Mouse (Mus musculus) MEL (cell line): ENCODE results near the gene Gmpr2. TPM values are rescaled to one million over a fixed set of nuclear protein-coding genes. Genes with fewer than 3 reads are reported as not detected.

Source experiments
- DNase-seq: peaks from one replicate; pipeline ENCODE4 v3.0.0; 2011; ENCODE audit warnings: low read depth, low spot score
- H3K27ac ChIP-seq: 2 replicates; pipeline ENCODE4 v1.5.1; 2012; ENCODE audit warnings: low read depth, mild to moderate bottlenecking, control low read depth, low read length, moderate library complexity; ENCODE audit not compliant: control insufficient read depth
- H3K27me3 ChIP-seq, 2 experiments: fragments of 150-350 bp in 1 of 2; sonication (generic) in 1 of 2; 2 replicates each; pipeline ENCODE4 v1.6.1; 2012; ENCODE audit warnings: low read length in 2 of 2, mild to moderate bottlenecking in 2 of 2, improper control_type of control experiment in 1 of 2, moderate library complexity in 1 of 2; ENCODE audit not compliant: insufficient read depth in 2 of 2, control insufficient read depth in 1 of 2
- H3K36me3 ChIP-seq, 2 experiments: 2 replicates each; pipeline ENCODE4 v1.6.1; 2012 to 2014; ENCODE audit warnings: low read length in 2 of 2, improper control_type of control experiment in 1 of 2, inconsistent platforms in 1 of 2, mild to moderate bottlenecking in 1 of 2; ENCODE audit not compliant: insufficient read depth in 2 of 2, control insufficient read depth in 1 of 2
- H3K4me1 ChIP-seq, 2 experiments: fragments of 150-350 bp in 1 of 2; sonication (generic) in 1 of 2; 2 replicates each; pipeline ENCODE4 v1.6.1; 2012; ENCODE audit warnings: low read length in 2 of 2, improper control_type of control experiment in 1 of 2, mild to moderate bottlenecking in 1 of 2; ENCODE audit not compliant: insufficient read depth in 2 of 2, control insufficient read depth in 1 of 2
- H3K4me3 ChIP-seq, 2 experiments: fragments of 150-350 bp in 1 of 2; sonication (generic) in 1 of 2; 2 replicates each; pipeline ENCODE4 v1.5.1; 2012; ENCODE audit warnings: low read depth in 2 of 2, low read length in 2 of 2, mild to moderate bottlenecking in 2 of 2, moderate library complexity in 2 of 2, control low read depth in 1 of 2, improper control_type of control experiment in 1 of 2; ENCODE audit not compliant: control insufficient read depth in 1 of 2, insufficient read depth in 1 of 2
- H3K79me2 ChIP-seq: 2 replicates; pipeline ENCODE4 v1.6.1; 2012; ENCODE audit warnings: mild to moderate bottlenecking, low read length, moderate library complexity; ENCODE audit not compliant: control insufficient read depth, poor library complexity, insufficient read depth
- H3K9ac ChIP-seq: 2 replicates; pipeline ENCODE4 v1.6.1; 2012; ENCODE audit warnings: low read depth, mild to moderate bottlenecking, control low read depth, low read length, moderate library complexity; ENCODE audit not compliant: control insufficient read depth, poor library complexity, severe bottlenecking
- H3K9me3 ChIP-seq: fragments of 150-350 bp; sonication (generic); replicated peaks from 2 replicates; pipeline ENCODE4 v1.6.1; 2012; ENCODE audit warnings: mild to moderate bottlenecking, low read length, improper control_type of control experiment, moderate library complexity; ENCODE audit not compliant: insufficient read depth
- BHLHE40 ChIP-seq: IDR thresholded peaks from 2 replicates; pipeline ENCODE4 v1.6.1; 2012; ENCODE audit warnings: low read depth, mild to moderate bottlenecking, inconsistent platforms, low read length, improper control_type of control experiment, borderline replicate concordance
- CHD1 ChIP-seq: IDR thresholded peaks from 2 replicates; pipeline ENCODE4 v1.6.1; 2012; ENCODE audit warnings: low read depth, mild to moderate bottlenecking, inconsistent platforms, low read length, improper control_type of control experiment
- CHD2 ChIP-seq: IDR thresholded peaks from 2 replicates; pipeline ENCODE4 v1.6.1; 2011; ENCODE audit warnings: low read length, improper control_type of control experiment
- CTCF ChIP-seq, 3 experiments: IDR thresholded peaks in 2 of 3; conservative IDR thresholded peaks in 1 of 3; 2 replicates each; pipeline ENCODE4 v1.5.1; 2011 to 2012; ENCODE audit warnings: low read length in 3 of 3, low read depth in 2 of 3, mild to moderate bottlenecking in 2 of 3, improper control_type of control experiment in 1 of 3, inconsistent platforms in 1 of 3, mixed read lengths in 1 of 3, moderate library complexity in 1 of 3; ENCODE audit not compliant: control insufficient read depth in 1 of 3, insufficient read depth in 1 of 3, poor library complexity in 1 of 3, severe bottlenecking in 1 of 3
- ELF1 ChIP-seq: IDR thresholded peaks from 2 replicates; pipeline ENCODE4 v1.6.1; 2014; ENCODE audit warnings: low read depth, mild to moderate bottlenecking, inconsistent platforms, low read length, improper control_type of control experiment, moderate library complexity
- GATA1 ChIP-seq: IDR thresholded peaks from 2 replicates; pipeline ENCODE4 v1.6.1; 2011; ENCODE audit warnings: low read depth, low read length, improper control_type of control experiment
- HCFC1 ChIP-seq: IDR thresholded peaks from 2 replicates; pipeline ENCODE4 v1.6.1; 2012; ENCODE audit warnings: low read depth, mild to moderate bottlenecking, inconsistent platforms, low read length, improper control_type of control experiment, moderate library complexity
- JUND ChIP-seq: IDR thresholded peaks from 2 replicates; pipeline ENCODE4 v1.6.1; 2011; ENCODE audit warnings: low read depth, mild to moderate bottlenecking, improper control_type of control experiment, low read length
- MAFK ChIP-seq: IDR thresholded peaks from 2 replicates; pipeline ENCODE4 v1.6.1; 2011; ENCODE audit warnings: low read depth, mild to moderate bottlenecking, low read length, improper control_type of control experiment, borderline replicate concordance
- MAX ChIP-seq: IDR thresholded peaks from 2 replicates; pipeline ENCODE4 v1.6.1; 2011; ENCODE audit warnings: low read length, improper control_type of control experiment
- MEF2A ChIP-seq: IDR thresholded peaks from 2 replicates; pipeline ENCODE4 v1.6.1; 2014; ENCODE audit warnings: low read depth, mild to moderate bottlenecking, inconsistent platforms, low read length, improper control_type of control experiment; ENCODE audit not compliant: poor library complexity, insufficient replicate concordance, severe bottlenecking; ENCODE audit errors: extremely low read depth
- MXI1 ChIP-seq: IDR thresholded peaks from 2 replicates; pipeline ENCODE4 v1.6.1; 2011; ENCODE audit warnings: mild to moderate bottlenecking, low read depth, low read length, improper control_type of control experiment
- MYC ChIP-seq: IDR thresholded peaks from 2 replicates; pipeline ENCODE4 v1.6.1; 2011; ENCODE audit warnings: low read depth, mild to moderate bottlenecking, low read length, improper control_type of control experiment, moderate library complexity
- NRF1 ChIP-seq: IDR thresholded peaks from 2 replicates; pipeline ENCODE4 v1.6.1; 2014; ENCODE audit warnings: low read depth, mild to moderate bottlenecking, inconsistent platforms, low read length, improper control_type of control experiment, moderate library complexity; ENCODE audit not compliant: poor library complexity, insufficient read depth, severe bottlenecking
- POLR2A ChIP-seq, 2 experiments: IDR thresholded peaks; 2 replicates each; pipeline ENCODE4 v1.6.1; 2011 to 2012; ENCODE audit warnings: low read length in 2 of 2, mild to moderate bottlenecking in 2 of 2, control low read depth in 1 of 2, improper control_type of control experiment in 1 of 2, low read depth in 1 of 2, moderate library complexity in 1 of 2; ENCODE audit not compliant: control insufficient read depth in 1 of 2, insufficient read depth in 1 of 2, poor library complexity in 1 of 2
- POLR2AphosphoS2 ChIP-seq: IDR thresholded peaks from 2 replicates; pipeline ENCODE4 v1.6.1; 2011; ENCODE audit warnings: low read length, improper control_type of control experiment
- TBP ChIP-seq: IDR thresholded peaks from 2 replicates; pipeline ENCODE4 v1.8.0; 2011; ENCODE audit warnings: low read depth, low read length, improper control_type of control experiment
- TCF12 ChIP-seq: IDR thresholded peaks from 2 replicates; pipeline ENCODE4 v1.6.1; 2014; ENCODE audit warnings: low read depth, mild to moderate bottlenecking, inconsistent platforms, low read length, improper control_type of control experiment, moderate library complexity
- UBTF ChIP-seq: IDR thresholded peaks from 2 replicates; pipeline ENCODE4 v1.6.1; 2012; ENCODE audit warnings: low read depth, mild to moderate bottlenecking, inconsistent platforms, low read length, improper control_type of control experiment, moderate library complexity, borderline replicate concordance; ENCODE audit not compliant: insufficient read depth
- USF2 ChIP-seq, 2 experiments: IDR thresholded peaks; 2 replicates each; pipeline ENCODE4 v1.6.1; 2011 to 2012; ENCODE audit warnings: improper control_type of control experiment in 2 of 2, low read length in 2 of 2, borderline replicate concordance in 1 of 2, inconsistent platforms in 1 of 2, low read depth in 1 of 2, mild to moderate bottlenecking in 1 of 2; ENCODE audit not compliant: insufficient read depth in 1 of 2
- polyA plus RNA-seq, 2 experiments: library from polyadenylated mRNA; stranded (reverse) in 1 of 2; unstranded in 1 of 2; fragments of >175 nt in 1 of 2; fragments of >200 nt in 1 of 2; gene quantifications; 2 replicates each; pipeline versions ENCODE4 v1.2.1 to v1.2.4; 2012; ENCODE audit warnings: low replicate concordance in 2 of 2, low read depth in 1 of 2; ENCODE audit not compliant: insufficient read length in 2 of 2, insufficient read depth in 1 of 2, missing spikeins in 1 of 2
- total RNA-seq: library from RNA; depleted of rRNA; stranded (reverse); fragments of 300-350 nt; gene quantifications from 2 replicates; pipeline ENCODE4 v1.2.3, GENCODE M21; 2012

Gene Gmpr2
- total and polyA plus RNA-seq, 3 experiments = 22.3 to 28.8 TPM; not detected in 1

- TF ChIP-seq HCFC1 (peak; percentile 77), CHD1 (no peak), MYC (0 out of 2 replicates have a peak, but pooled peaks have one; percentile 19), CTCF (IDR thresholded peaks at IDR 0.05 in 2 of 3, conservative IDR thresholded peaks at IDR 0.05 in 1 of 3; ENCODE audit: control insufficient read depth in 1 of 3, insufficient read depth in 1 of 3, low read depth in 2 of 3, low read length in 3 of 3, poor library complexity in 1 of 3, severe bottlenecking in 1 of 3) (no peak), TCF12 (no peak; the same call in 1 of the 2 replicates), CHD2 (no peak), MAFK (no peak), NRF1 (no peak), UBTF (no peak), JUND (no peak), POLR2A (IDR thresholded peaks at IDR 0.05; ENCODE audit: control insufficient read depth in 1 of 2, insufficient read depth in 1 of 2, low read depth in 1 of 2, low read length in 2 of 2, poor library complexity in 1 of 2) (peak; percentile 54 to 86; a peak in 3 of 4 replicates), MAX (peak; percentile 54; the same call in 1 of the 2 replicates), BHLHE40 (no peak), TBP (peak; percentile 82; the same call in 1 of the 2 replicates), MXI1 (no peak), POLR2AphosphoS2 (peak; percentile 62; the same call in 1 of the 2 replicates)
Measured at GRCm38 (mm10) chr14:55697226-55697625, 25.5 kb downstream of the Gmpr2 start (continued).

DNA sequence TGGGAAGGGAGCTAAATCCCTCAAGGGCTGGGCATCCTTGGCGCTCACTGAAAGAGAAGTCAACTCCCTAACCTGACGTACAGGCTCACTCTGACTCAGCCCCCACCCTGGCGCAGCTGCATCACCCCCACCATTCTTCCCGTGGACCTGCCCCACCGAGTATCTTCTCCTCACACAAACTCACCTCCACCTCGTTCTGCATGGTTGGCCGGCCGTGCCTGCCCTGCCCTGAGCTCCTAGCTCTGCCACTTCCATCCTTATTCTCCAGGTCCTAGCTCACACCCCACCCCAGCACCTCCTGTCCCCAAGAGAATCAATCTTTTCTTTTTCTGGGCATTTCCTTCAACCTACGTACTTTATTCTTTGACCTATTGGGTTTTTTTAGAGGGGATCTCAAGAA is 29.4 kb downstream of the Gmpr2 start:
- no peaks in the 10 kb centered on the region for H3K79me2 ChIP-seq
- H3K9ac ChIP-seq = no peak overlapping the region
- no peaks in the 10 kb centered on the region for H3K27me3 ChIP-seq
- H3K9me3 ChIP-seq = no peaks in the 10 kb centered on the region
- peaks cover 4 to 15% of the 10 kb centered on the region in 2 experiments for H3K4me1 ChIP-seq
- no peak for TF ChIP-seq GATA1
- no peak for TF ChIP-seq MXI1
- TF ChIP-seq ELF1 = no peak
- no peak for TF ChIP-seq POLR2AphosphoS2
- DNase-seq = no peak
- H3K27ac ChIP-seq = no peak overlapping the region
- H3K36me3 ChIP-seq = peaks cover 0 to 14% of the 10 kb centered on the region in 2 experiments; a peak in 2 of 4 replicates
- H3K4me3 ChIP-seq = no peak overlapping the region

- H3K9ac ChIP-seq = no peak overlapping the region
- peaks cover 9 to 21% of the 10 kb centered on the region in 2 experiments for H3K4me1 ChIP-seq
- H3K4me3 ChIP-seq = no peak overlapping the region
- no peak for DNase-seq
- TF ChIP-seq MEF2A (no peak), USF2 (IDR thresholded peaks at IDR 0.05; ENCODE audit: borderline replicate concordance in 1 of 2, insufficient read depth in 1 of 2, low read depth in 1 of 2, low read length in 2 of 2) (no peak)
- H3K27ac ChIP-seq = no peak overlapping the region
- no peaks in the 10 kb centered on the region for H3K9me3 ChIP-seq
- H3K36me3 ChIP-seq = peaks cover 0 to 15% of the 10 kb centered on the region in 2 experiments; a peak in 2 of 4 replicates
- no peaks in the 10 kb centered on the region for H3K79me2 ChIP-seq
- no peaks in the 10 kb centered on the region for H3K27me3 ChIP-seq
Measured at GRCm38 (mm10) chr14:55702761-55703160, 31.0 kb downstream of the Gmpr2 start.
